Mouse (Mus musculus) C2C12 (cell line): Measurements from ENCODE around the gene Smg6. TPM values are rescaled to one million over a fixed set of nuclear protein-coding genes. Genes with fewer than 3 reads are reported as not detected.

Source experiments
- H3K27me3 ChIP-seq: one replicate; pipeline ENCODE4 v1.6.1; 2011; ENCODE audit not compliant: control insufficient read depth, insufficient read depth, insufficient read length
- H3K36me3 ChIP-seq: one replicate; pipeline ENCODE4 v1.6.1; 2011; ENCODE audit not compliant: control insufficient read depth, insufficient read depth
- H3K4me3 ChIP-seq: one replicate; pipeline ENCODE4 v1.5.1; 2011; ENCODE audit warnings: mild to moderate bottlenecking, control low read depth; ENCODE audit not compliant: poor library complexity, insufficient read depth, severe bottlenecking
- H3K79me2 ChIP-seq: one replicate; pipeline ENCODE4 v1.6.1; 2011; ENCODE audit not compliant: control insufficient read depth, insufficient read depth
- H3K79me3 ChIP-seq: one replicate; pipeline ENCODE4 v1.6.1; 2011; ENCODE audit warnings: low read depth, control low read depth
- H3ac ChIP-seq: one replicate; pipeline ENCODE3; 2011; ENCODE audit warnings: low read depth; ENCODE audit not compliant: control insufficient read depth, insufficient read length
- CEBPB ChIP-seq: IDR thresholded peaks from one replicate; pipeline ENCODE4 v1.6.1; 2011; ENCODE audit warnings: low read depth, mild to moderate bottlenecking, control low read depth, moderate library complexity
- CTCF ChIP-seq: IDR thresholded peaks from one replicate; pipeline ENCODE4 v1.5.1; 2011; ENCODE audit not compliant: control insufficient read depth, insufficient read depth, insufficient read length
- FOSL1 ChIP-seq: IDR thresholded peaks from one replicate; pipeline ENCODE4 v1.8.0; 2011; ENCODE audit warnings: mild to moderate bottlenecking, low read length; ENCODE audit not compliant: poor library complexity, insufficient read depth, severe bottlenecking
- MAX ChIP-seq: IDR thresholded peaks from one replicate; pipeline ENCODE4 v1.6.1; 2011; ENCODE audit warnings: mild to moderate bottlenecking, control low read depth
- MYOD1 ChIP-seq: IDR thresholded peaks from one replicate; pipeline ENCODE4 v1.6.1; 2011; ENCODE audit warnings: low read depth; ENCODE audit not compliant: control insufficient read depth, insufficient read length
- MYOG ChIP-seq: IDR thresholded peaks from one replicate; pipeline ENCODE4 v1.6.1; 2011; ENCODE audit not compliant: control insufficient read depth, insufficient read length; ENCODE audit errors: extremely low read depth
- USF1 ChIP-seq: IDR thresholded peaks from one replicate; pipeline ENCODE4 v1.6.1; 2011; ENCODE audit warnings: low read depth, mild to moderate bottlenecking, control low read depth, moderate library complexity
- polyA plus RNA-seq: library from polyadenylated mRNA; unstranded; fragments of >200 nt; fragmentation: generic; extraction: Trizol; gene quantifications from one replicate; pipeline ENCODE4 v1.2.1, GENCODE M21; 2012; ENCODE audit warnings: missing spikeins

Smg6 gene
- polyA plus RNA-seq, 1 experiment = 7.5 TPM

GRCm38 (mm10) chr11:74895980-74896900, 29.4 kb upstream of the Smg6 start:
- peaks cover 24% of the 10 kb centered on the region for H3K36me3 ChIP-seq
- H3K79me3 ChIP-seq = peaks cover 36% of the 10 kb centered on the region
- H3K27me3 ChIP-seq = no peaks in the 10 kb centered on the region
- H3K79me2 ChIP-seq = peaks cover 42% of the 10 kb centered on the region
- H3ac ChIP-seq = peak overlapping the region; percentile 80
- H3K4me3 ChIP-seq = peak overlapping the region; percentile 100
- no peak for TF ChIP-seq FOSL1
- no peak for TF ChIP-seq MYOG
- peak; percentile 52 for TF ChIP-seq CEBPB
- no peak for TF ChIP-seq MAX
- TF ChIP-seq CTCF = peak; percentile 32
- no peak for TF ChIP-seq USF1
- TF ChIP-seq MYOD1 = no peak

GRCm38 (mm10) chr11:74896901-74897677, 28.5 kb upstream of the Smg6 start, which contains the start of gene Sgsm2:
Gene Sgsm2, minus strand, starts transcription at chr11:74897060.
- Histone ChIP-seq H3ac (peak within 1 kb of the TSS; percentile 92), H3K27me3 (no peaks in the 10 kb centered on the region), H3K79me2 (peaks cover 50% of the 10 kb centered on the region), H3K79me3 (peaks cover 44% of the 10 kb centered on the region), H3K4me3 (peak within 1 kb of the TSS; percentile 100), H3K36me3 (peaks cover 33% of the 10 kb centered on the region)
- no peak for TF ChIP-seq USF1
- no peak for TF ChIP-seq FOSL1
- peak; percentile 1 for TF ChIP-seq MYOD1

DNA sequence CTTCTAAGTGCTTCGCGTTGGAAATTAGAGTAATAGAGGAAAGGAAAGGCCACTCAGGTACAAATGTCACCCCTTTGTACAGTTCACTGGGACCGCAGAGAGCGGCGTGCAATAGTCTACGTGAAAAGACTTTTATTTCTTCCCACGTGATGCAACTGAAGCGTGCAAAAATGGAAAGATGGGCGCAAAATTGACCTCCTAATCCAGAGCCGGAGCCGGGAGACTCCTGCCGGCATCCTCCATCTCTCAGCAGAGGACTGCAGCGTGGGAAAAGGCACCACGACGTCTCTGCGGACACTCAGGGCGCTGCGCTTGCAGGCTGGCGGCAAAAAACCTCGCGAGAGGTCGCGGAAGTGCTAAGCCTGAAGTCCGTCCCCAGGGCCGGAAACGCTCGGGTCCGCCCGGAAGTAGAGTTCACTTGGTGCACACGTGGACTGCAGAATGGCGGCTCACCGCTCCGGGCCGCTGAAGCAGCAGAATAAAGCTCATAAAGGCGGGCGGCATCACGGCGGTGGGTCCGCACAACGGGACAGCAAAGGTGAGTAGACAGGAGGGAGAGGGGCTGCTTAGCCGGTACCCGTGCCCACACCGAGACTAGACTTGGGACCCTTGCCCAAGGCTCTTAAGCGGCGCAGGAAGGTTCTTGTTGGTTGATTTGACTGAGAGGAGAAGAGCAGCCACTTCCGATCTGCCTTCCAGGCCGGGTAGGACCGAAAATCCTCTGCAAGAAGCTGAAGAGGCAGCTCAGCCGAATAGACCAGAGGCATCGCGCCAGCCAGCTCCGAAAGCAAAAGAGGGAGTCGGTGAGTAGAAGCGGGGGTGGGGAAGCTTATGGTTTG, 27.7 kb upstream of the Smg6 start, which contains the start of gene Tsr1:
Gene Tsr1, plus strand, starts transcription at position 394 of the 839 bp plus-strand sequence.
- H3K27me3 ChIP-seq = no peaks in the 10 kb centered on the region
- peaks cover 45% of the 10 kb centered on the region for H3K79me3 ChIP-seq
- H3K36me3 ChIP-seq = peaks cover 41% of the 10 kb centered on the region
- peaks cover 59% of the 10 kb centered on the region for H3K79me2 ChIP-seq
- peak within 1 kb of the TSS; percentile 92 for H3ac ChIP-seq
- peak within 1 kb of the TSS; percentile 100 for H3K4me3 ChIP-seq
- TF ChIP-seq FOSL1 (no peak), USF1 (peak; percentile 26), MAX (peak; percentile 97)

DNA sequence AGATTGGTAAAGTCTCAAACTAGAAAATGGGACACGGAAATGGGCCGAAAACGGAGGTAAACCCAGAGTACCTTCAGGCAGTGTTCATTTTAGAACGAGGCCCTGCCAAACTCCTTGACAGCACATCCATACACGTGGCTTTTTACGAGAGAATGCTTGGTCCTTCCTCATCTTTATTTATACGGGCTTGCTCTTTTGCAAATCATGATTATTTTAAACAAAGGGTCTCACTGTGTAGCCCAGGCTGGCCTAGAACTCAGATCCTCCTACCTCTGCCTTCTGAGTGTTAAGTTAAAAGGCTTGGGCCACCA, 27.2 kb upstream of the Smg6 start:
- TF ChIP-seq MYOG (no peak), CTCF (no peak), USF1 (no peak), FOSL1 (no peak), MAX (no peak), CEBPB (no peak), MYOD1 (no peak)

DNA sequence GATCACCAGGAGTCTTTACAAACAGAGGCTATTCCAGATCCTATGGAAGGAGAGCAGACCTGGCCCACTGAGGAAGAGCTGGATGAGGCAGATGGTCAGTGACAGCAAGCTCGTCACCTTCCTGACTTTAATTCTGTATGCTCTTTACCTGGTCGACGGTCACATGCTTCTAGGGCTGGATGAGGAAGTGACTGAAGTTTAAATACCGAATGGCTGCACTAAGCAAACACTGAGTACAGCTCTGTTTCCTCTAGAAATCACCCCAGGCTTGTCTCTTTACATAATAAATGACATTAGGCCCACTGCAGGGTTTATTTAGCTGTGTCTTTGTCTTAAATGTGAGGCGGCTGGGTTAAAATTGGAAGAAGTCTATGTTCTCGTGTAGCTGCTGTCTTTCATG, 24.1 kb upstream of the Smg6 start:
- Histone ChIP-seq H3K36me3 (peaks cover 78% of the 10 kb centered on the region), H3K79me2 (peaks cover 85% of the 10 kb centered on the region), H3K27me3 (no peaks in the 10 kb centered on the region), H3ac (no peak overlapping the region), H3K79me3 (peaks cover 55% of the 10 kb centered on the region), H3K4me3 (no peak overlapping the region)
- no peak for TF ChIP-seq MYOG
- no peak for TF ChIP-seq MYOD1
- TF ChIP-seq CEBPB = no peak
- no peak for TF ChIP-seq CTCF
- TF ChIP-seq USF1 = no peak
- TF ChIP-seq MAX = no peak
- no peak for TF ChIP-seq FOSL1

More for the DNA sequence above, 27.2 kb upstream of the Smg6 start:
- Histone ChIP-seq H3K36me3 (peaks cover 47% of the 10 kb centered on the region), H3K79me3 (peaks cover 51% of the 10 kb centered on the region), H3K79me2 (peaks cover 64% of the 10 kb centered on the region), H3ac (peak overlapping the region; percentile 92), H3K4me3 (peak overlapping the region; percentile 100), H3K27me3 (no peaks in the 10 kb centered on the region)
